Mouse (Mus musculus): ENCODE results near the gene Dgat2. TPM values are rescaled to one million over a fixed set of nuclear protein-coding genes. Genes with fewer than 3 reads are reported as not detected.

Dgat2 gene
- polyA plus RNA-seq, 1 experiment from 2014 or later = 38.5 TPM

DNA sequence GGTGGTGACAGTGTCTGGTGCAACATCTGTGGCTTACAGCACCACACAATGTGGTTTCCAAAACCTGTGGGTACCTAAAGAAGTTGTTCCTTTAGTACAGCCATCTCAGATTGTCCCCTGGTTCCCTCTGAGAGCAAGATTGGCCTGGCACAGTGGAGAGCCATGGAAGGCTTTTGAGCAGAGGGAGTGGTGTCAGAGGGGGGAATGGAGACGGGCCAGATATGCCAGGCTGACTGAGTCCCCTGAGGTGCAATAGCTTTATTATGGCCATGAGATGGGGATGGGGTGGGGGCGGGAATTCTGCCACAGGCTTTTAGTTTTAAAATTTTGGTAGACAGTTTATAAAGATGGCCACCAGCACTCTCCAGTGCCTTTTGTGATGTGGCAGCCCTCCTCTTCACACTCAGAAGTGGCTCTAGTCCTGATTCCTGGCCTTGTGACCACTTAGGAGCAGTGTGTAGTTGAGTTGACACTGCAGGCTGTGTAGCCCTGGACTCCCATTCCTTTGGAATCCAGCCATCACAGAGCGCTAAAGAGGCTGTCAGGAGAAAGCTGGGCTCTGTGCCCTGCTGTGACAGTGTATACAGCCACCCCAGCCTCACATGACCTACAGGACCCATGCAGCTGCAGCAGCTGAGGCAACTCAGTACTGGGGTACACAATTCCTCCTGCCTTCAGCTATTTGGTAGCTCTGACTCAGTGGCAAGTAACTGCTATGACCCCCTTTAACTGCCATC, 35.0 kb upstream of the Dgat2 start:
- Histone ChIP-seq H3K27me3 (ENCODE audit: control insufficient read depth, insufficient read depth, low read length) (no peaks in the 10 kb centered on the region), H3K4me2 (ENCODE audit: low read depth, low read length) (no peak overlapping the region)
- WGBS = 47% methylated on average over 3 of the region's 3 CpGs

DNA sequence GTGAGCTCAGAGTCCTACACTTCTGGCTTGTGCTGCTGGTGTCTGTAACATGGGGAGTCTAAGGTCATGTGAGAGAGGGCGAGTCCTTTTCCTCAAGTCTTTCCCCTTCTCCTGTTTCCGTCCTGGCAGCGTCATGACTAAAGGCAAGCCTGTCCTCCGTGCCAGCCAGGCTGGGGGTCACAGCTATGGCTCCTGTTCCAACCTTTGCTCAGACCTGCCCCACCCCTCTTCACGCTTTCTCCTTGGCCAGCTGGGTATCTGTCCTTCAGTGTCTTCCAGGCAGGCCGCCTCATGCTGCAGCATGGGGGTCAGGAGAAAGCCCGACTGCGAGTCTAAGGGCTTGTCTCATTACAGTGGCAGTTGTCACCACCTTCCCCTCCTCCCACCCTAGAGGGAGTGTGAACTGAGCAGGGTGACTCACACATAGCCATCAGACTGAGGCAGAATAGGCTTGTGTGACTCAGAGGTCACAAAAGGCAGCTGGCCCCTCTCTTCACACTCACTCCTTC, 32.9 kb upstream of the Dgat2 start:
- Histone ChIP-seq H3K9me3 (replicated peaks; ENCODE audit: control insufficient read depth, low read length) (no peaks in the 10 kb centered on the region), H3K4me1 (ENCODE audit: control insufficient read depth, insufficient read depth, low read length) (peaks cover 27% of the 10 kb centered on the region), H3K4me3 (ENCODE audit: low read length) (no peak overlapping the region), H3K36me3 (ENCODE audit: control insufficient read depth, insufficient read depth) (no peaks in the 10 kb centered on the region), H3K27ac (ENCODE audit: low read length) (peak overlapping the region; percentile 38; the same call in 1 of the 2 replicates), H3K9ac (ENCODE audit: low read length) (peak overlapping the region; percentile 30), H3K27me3 (ENCODE audit: control insufficient read depth, insufficient read depth, low read length) (no peaks in the 10 kb centered on the region), H3K4me2 (ENCODE audit: low read depth, low read length) (no peak overlapping the region)
- WGBS = 31% methylated on average over 8 of the region's 8 CpGs
- peak; percentile 68 for ATAC-seq (replicated peaks; ENCODE audit: extremely low read depth, insufficient read depth, low FRiP score)

More for the DNA sequence above, 35.0 kb upstream of the Dgat2 start:
- Histone ChIP-seq H3K4me3 (ENCODE audit: low read length) (no peak overlapping the region), H3K4me1 (ENCODE audit: control insufficient read depth, insufficient read depth, low read length) (peaks cover 27% of the 10 kb centered on the region), H3K9ac (ENCODE audit: low read length) (peak overlapping the region; percentile 31; the same call in 1 of the 2 replicates), H3K36me3 (ENCODE audit: control insufficient read depth, insufficient read depth) (no peaks in the 10 kb centered on the region), H3K9me3 (replicated peaks; ENCODE audit: control insufficient read depth, low read length) (no peaks in the 10 kb centered on the region), H3K27ac (ENCODE audit: low read length) (peak overlapping the region; percentile 88)
- peak; percentile 89 for ATAC-seq (replicated peaks; ENCODE audit: extremely low read depth, insufficient read depth, low FRiP score)

DNA sequence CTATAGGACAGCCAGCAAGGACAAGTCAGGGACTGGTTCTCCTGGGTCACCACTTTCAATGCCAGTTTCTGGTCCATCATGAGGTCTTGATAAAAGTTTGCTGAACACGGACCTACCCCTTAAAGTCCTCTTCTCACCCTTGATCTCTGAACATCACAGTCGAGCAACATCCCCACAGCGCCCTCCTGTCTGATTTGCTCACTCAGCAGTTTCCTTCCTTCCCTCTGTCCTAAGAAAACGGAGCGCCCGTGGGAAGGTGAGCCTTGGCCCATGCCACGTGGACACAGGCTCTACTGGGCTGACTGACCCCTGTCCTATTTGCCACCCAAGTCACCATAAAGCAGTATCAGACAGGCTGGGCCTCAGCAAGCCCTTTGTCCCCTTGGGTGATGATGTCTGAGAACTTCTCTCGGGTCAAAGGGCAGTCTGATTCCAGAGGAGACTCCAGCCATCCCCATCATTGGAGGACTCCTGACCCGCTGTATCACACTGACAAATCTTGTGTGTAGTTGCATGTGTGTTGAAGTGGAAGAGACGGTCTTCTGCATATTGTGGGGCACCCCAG, 32.2 kb upstream of the Dgat2 start:
- no peaks in the 10 kb centered on the region for H3K36me3 ChIP-seq (ENCODE audit: control insufficient read depth, insufficient read depth)
- H3K27me3 ChIP-seq (ENCODE audit: control insufficient read depth, insufficient read depth, low read length) = no peaks in the 10 kb centered on the region
- no peak for ATAC-seq (replicated peaks; ENCODE audit: extremely low read depth, insufficient read depth, low FRiP score)
- no peak overlapping the region for H3K4me3 ChIP-seq (ENCODE audit: low read length)
- no peak overlapping the region for H3K4me2 ChIP-seq (ENCODE audit: low read depth, low read length)
- H3K4me1 ChIP-seq (ENCODE audit: control insufficient read depth, insufficient read depth, low read length) = peaks cover 27% of the 10 kb centered on the region
- H3K27ac ChIP-seq (ENCODE audit: low read length) = peak overlapping the region; percentile 14; the same call in 1 of the 2 replicates
- no peaks in the 10 kb centered on the region for H3K9me3 ChIP-seq (replicated peaks; ENCODE audit: control insufficient read depth, low read length)
- WGBS = 79% methylated on average over 10 of the region's 10 CpGs
- no peak overlapping the region; the same call in 1 of the 2 replicates for H3K9ac ChIP-seq (ENCODE audit: low read length)

DNA sequence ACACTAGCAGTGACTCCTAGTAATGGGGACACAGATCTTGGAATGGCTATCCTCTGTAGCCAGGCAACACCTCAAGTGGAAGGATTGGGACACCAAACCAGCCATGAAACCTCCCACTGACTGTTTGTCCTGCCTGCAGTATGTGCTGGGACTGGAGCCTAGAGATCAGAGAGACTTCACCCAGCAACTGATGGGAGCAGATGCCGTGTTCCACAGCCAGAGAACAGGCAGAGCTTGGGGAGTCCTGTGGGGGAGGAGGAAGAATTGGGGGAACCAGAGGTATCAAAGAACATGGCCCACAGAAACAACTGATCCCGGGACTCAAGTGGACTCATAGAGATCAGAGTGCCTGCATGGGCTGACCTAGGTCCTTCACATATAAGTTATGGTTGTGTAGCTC, 31.2 kb upstream of the Dgat2 start:
- no peak for ATAC-seq (replicated peaks; ENCODE audit: extremely low read depth, insufficient read depth, low FRiP score)
- no peaks in the 10 kb centered on the region for H3K9me3 ChIP-seq (replicated peaks; ENCODE audit: control insufficient read depth, low read length)
- H3K36me3 ChIP-seq (ENCODE audit: control insufficient read depth, insufficient read depth) = no peaks in the 10 kb centered on the region
- H3K4me3 ChIP-seq (ENCODE audit: low read length) = no peak overlapping the region
- no peak overlapping the region for H3K27ac ChIP-seq (ENCODE audit: low read length)
- no peak overlapping the region for H3K9ac ChIP-seq (ENCODE audit: low read length)
- H3K4me1 ChIP-seq (ENCODE audit: control insufficient read depth, insufficient read depth, low read length) = peaks cover 27% of the 10 kb centered on the region
- no peaks in the 10 kb centered on the region for H3K27me3 ChIP-seq (ENCODE audit: control insufficient read depth, insufficient read depth, low read length)
- WGBS = 87% methylated on average over 2 of the region's 2 CpGs
- no peak overlapping the region for H3K4me2 ChIP-seq (ENCODE audit: low read depth, low read length)

DNA sequence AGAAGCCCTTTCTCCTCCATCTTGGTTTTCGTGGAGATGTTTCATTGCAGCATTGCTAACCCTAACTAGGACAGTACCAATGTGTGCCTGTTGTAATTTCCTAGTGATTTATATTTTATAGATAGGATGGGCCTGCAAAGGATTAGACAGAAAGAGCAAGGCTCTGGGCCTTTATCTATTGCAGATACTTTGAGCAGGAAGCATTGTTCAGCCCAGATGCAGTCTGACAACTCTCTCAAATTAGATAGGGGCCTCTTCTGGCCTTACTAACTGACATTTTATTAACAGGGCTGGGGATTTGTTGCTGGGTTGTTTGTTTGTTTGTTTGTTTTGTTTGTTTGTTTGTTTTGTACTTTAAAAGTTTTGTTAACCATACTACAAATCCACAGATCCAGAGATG, 30.5 kb upstream of the Dgat2 start:
- WGBS = 82% methylated on average over 1 of the region's 1 CpGs

DNA sequence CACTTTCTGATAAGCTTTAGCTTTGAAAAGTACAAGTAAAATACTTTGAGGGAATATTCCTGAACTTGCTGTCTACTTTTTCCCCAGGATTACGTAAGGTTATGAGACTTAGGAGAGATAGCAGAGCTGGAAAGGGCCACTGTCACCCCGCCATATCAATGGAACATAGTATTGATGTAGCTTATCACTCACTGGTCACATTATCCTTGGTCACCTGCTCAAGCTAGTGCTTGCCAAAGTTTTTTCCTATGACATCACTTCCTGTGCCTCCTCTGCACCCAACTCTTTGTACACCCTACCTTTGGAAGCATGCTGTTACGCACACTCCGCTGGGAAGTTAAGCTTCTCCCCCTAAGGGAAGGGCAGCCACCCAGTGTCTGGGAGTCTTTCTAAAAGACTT, 26.2 kb upstream of the Dgat2 start:
- no peaks in the 10 kb centered on the region for H3K27me3 ChIP-seq (ENCODE audit: control insufficient read depth, insufficient read depth, low read length)
- 71% methylated on average over 4 of the region's 4 CpGs for WGBS
- no peak overlapping the region for H3K4me2 ChIP-seq (ENCODE audit: low read depth, low read length)
- H3K27ac ChIP-seq (ENCODE audit: low read length) = no peak overlapping the region
- no peaks in the 10 kb centered on the region for H3K36me3 ChIP-seq (ENCODE audit: control insufficient read depth, insufficient read depth)
- no peak overlapping the region for H3K4me3 ChIP-seq (ENCODE audit: low read length)
- H3K9ac ChIP-seq (ENCODE audit: low read length) = no peak overlapping the region
- ATAC-seq (replicated peaks; ENCODE audit: extremely low read depth, insufficient read depth, low FRiP score) = no peak
- no peaks in the 10 kb centered on the region for H3K4me1 ChIP-seq (ENCODE audit: control insufficient read depth, insufficient read depth, low read length)
- no peaks in the 10 kb centered on the region for H3K9me3 ChIP-seq (replicated peaks; ENCODE audit: control insufficient read depth, low read length)

More for the DNA sequence above, 30.5 kb upstream of the Dgat2 start:
- no peak overlapping the region for H3K4me2 ChIP-seq (ENCODE audit: low read depth, low read length)
- no peak overlapping the region for H3K4me3 ChIP-seq (ENCODE audit: low read length)
- H3K4me1 ChIP-seq (ENCODE audit: control insufficient read depth, insufficient read depth, low read length) = peaks cover 23% of the 10 kb centered on the region
- H3K9ac ChIP-seq (ENCODE audit: low read length) = no peak overlapping the region
- no peaks in the 10 kb centered on the region for H3K27me3 ChIP-seq (ENCODE audit: control insufficient read depth, insufficient read depth, low read length)
- no peak for ATAC-seq (replicated peaks; ENCODE audit: extremely low read depth, insufficient read depth, low FRiP score)
- no peaks in the 10 kb centered on the region for H3K9me3 ChIP-seq (replicated peaks; ENCODE audit: control insufficient read depth, low read length)
- no peak overlapping the region for H3K27ac ChIP-seq (ENCODE audit: low read length)
- H3K36me3 ChIP-seq (ENCODE audit: control insufficient read depth, insufficient read depth) = no peaks in the 10 kb centered on the region

DNA sequence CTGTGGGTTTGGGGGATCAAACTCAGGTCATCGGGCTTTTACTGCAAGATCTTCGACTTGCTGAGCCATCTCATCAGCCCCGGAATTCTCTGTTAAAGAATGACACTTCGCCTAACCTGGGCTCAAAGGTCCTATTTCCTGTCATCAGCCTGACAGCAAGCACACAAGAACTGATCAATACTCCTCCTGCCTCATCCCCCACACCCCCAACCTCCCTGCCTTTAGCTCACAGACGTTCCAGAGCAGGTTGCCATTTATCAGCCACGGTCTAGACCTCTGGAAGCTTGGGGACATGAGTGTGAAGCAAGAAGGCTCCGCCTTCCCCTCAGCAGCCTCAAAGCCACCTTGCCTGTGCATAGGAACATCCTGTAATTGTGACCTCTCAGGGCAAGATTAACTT, 23.8 kb upstream of the Dgat2 start:
- Histone ChIP-seq H3K27me3 (ENCODE audit: control insufficient read depth, insufficient read depth, low read length) (no peaks in the 10 kb centered on the region), H3K36me3 (ENCODE audit: control insufficient read depth, insufficient read depth) (no peaks in the 10 kb centered on the region), H3K4me3 (ENCODE audit: low read length) (no peak overlapping the region), H3K9ac (ENCODE audit: low read length) (no peak overlapping the region), H3K27ac (ENCODE audit: low read length) (no peak overlapping the region), H3K9me3 (replicated peaks; ENCODE audit: control insufficient read depth, low read length) (no peaks in the 10 kb centered on the region), H3K4me1 (ENCODE audit: control insufficient read depth, insufficient read depth, low read length) (peaks cover 12% of the 10 kb centered on the region), H3K4me2 (ENCODE audit: low read depth, low read length) (no peak overlapping the region)
- 66% methylated on average over 7 of the region's 7 CpGs for WGBS
- ATAC-seq (replicated peaks; ENCODE audit: extremely low read depth, insufficient read depth, low FRiP score) = no peak

DNA sequence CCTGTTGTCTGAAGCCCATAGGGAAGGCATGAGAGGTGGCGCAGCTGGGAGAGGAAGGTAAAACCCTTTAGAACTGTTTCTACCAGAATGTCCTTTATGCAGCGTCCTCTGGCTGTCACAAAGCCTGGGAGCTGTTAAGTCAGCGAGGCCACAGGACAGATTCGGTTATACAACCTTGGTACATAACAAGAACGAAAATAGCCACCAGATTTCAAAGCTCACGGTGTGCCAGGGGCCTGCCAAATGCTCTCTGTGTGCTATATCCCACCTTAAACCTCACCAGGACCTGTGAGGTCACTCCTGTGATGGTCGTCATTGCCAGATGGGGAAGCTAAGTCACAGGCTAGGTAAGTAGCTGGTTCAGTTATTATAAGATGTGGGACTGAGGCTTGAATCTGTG, 19.6 kb upstream of the Dgat2 start:
- peaks cover 20% of the 10 kb centered on the region for H3K4me1 ChIP-seq (ENCODE audit: control insufficient read depth, insufficient read depth, low read length)
- H3K4me2 ChIP-seq (ENCODE audit: low read depth, low read length) = peak overlapping the region; percentile 43; the same call in 1 of the 2 replicates
- H3K9me3 ChIP-seq (replicated peaks; ENCODE audit: control insufficient read depth, low read length) = no peaks in the 10 kb centered on the region
- no peak overlapping the region for H3K4me3 ChIP-seq (ENCODE audit: low read length)
- no peaks in the 10 kb centered on the region for H3K27me3 ChIP-seq (ENCODE audit: control insufficient read depth, insufficient read depth, low read length)
- H3K36me3 ChIP-seq (ENCODE audit: control insufficient read depth, insufficient read depth) = no peaks in the 10 kb centered on the region
- 56% methylated on average over 7 of the region's 7 CpGs for WGBS
- H3K9ac ChIP-seq (ENCODE audit: low read length) = peak overlapping the region; percentile 62
- ATAC-seq (replicated peaks; ENCODE audit: extremely low read depth, insufficient read depth, low FRiP score) = peak; percentile 81
- peak overlapping the region; percentile 92 for H3K27ac ChIP-seq (ENCODE audit: low read length)

DNA sequence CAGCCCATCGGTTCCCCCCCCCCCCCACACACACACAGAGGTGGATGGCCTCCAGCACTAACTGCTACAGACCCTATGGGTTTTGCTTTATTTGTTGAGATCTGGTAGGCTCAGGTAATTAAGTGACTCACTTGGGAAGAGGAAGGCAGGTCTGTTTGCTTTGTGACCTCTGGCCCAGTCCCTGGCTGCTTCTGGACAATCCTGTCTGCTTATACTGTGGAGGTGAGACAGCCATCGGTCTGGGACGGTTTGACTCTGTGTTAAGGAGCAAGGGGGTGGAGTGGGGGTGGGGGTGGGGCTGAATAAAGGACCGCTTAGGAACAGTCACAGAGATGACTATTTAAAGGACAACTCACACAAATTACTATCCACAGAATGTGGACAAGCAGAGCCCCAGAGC, 17.8 kb upstream of the Dgat2 start:
- WGBS = 31% methylated on average over 4 of the region's 4 CpGs
- no peak for ATAC-seq (replicated peaks; ENCODE audit: extremely low read depth, insufficient read depth, low FRiP score)
- H3K9me3 ChIP-seq (replicated peaks; ENCODE audit: control insufficient read depth, low read length) = no peaks in the 10 kb centered on the region
- H3K4me1 ChIP-seq (ENCODE audit: control insufficient read depth, insufficient read depth, low read length) = peaks cover 20% of the 10 kb centered on the region
- H3K9ac ChIP-seq (ENCODE audit: low read length) = no peak overlapping the region
- H3K4me3 ChIP-seq (ENCODE audit: low read length) = no peak overlapping the region
- H3K4me2 ChIP-seq (ENCODE audit: low read depth, low read length) = no peak overlapping the region
- no peaks in the 10 kb centered on the region for H3K27me3 ChIP-seq (ENCODE audit: control insufficient read depth, insufficient read depth, low read length)
- no peak overlapping the region for H3K27ac ChIP-seq (ENCODE audit: low read length)
- H3K36me3 ChIP-seq (ENCODE audit: control insufficient read depth, insufficient read depth) = no peaks in the 10 kb centered on the region

Measured in heart, embryonic 16.5 days (tissue).